Mouse (Mus musculus) left cerebral cortex, adult 2 months (tissue): Measurements from ENCODE around the gene Src. TPM values are rescaled to one million over a fixed set of nuclear protein-coding genes. Genes with fewer than 3 reads are reported as not detected.

Experiments
- DNase-seq, 2 experiments: peaks; one replicate each; pipeline ENCODE4 v3.0.0; 2021 to 2022; ENCODE audit warnings: low spot score in 2 of 2, mixed read lengths in 1 of 2; ENCODE audit errors: extremely low spot score in 1 of 2
- H3K27ac ChIP-seq: fragments of 200-600 bp; 2 replicates; pipeline ENCODE4 v1.8.1; 2022
- H3K4me3 ChIP-seq: fragments of 200-600 bp; 2 replicates; pipeline ENCODE4 v1.8.1; 2022
- CTCF ChIP-seq: fragments of 200-600 bp; IDR thresholded peaks from 2 replicates; pipeline ENCODE4 v1.8.1; 2022; ENCODE audit warnings: antibody characterized with exemption, mild to moderate bottlenecking, moderate library complexity
- intact Hi-C: fragments of 180-260 bp; cut with DNase I; formaldehyde crosslinking; loops from one replicate; pipeline ENCODE4 v1.15.1; 2025
- total RNA-seq, 2 experiments: library from RNA; stranded (reverse); gene quantifications; 2 replicates each; pipeline ENCODE4 v1.2.3; 2021

The Src gene
- total RNA-seq, 2 experiments from 2014 or later, result 133 to 134 TPM

- intact Hi-C loops, result no loop called here
- Histone ChIP-seq H3K4me3 (no peak overlapping the region), H3K27ac (no peak overlapping the region)
- no peak for TF ChIP-seq CTCF
- DNase-seq, result no peak
Measured at GRCm38 (mm10) chr2:157500364-157500763, 82.1 kb downstream of the Src start.

- H3K4me3 ChIP-seq, result no peak overlapping the region
- TF ChIP-seq CTCF, result no peak
- H3K27ac ChIP-seq, result no peak overlapping the region
- no peak for DNase-seq
- intact Hi-C loops, result no loop called here
Measured at GRCm38 (mm10) chr2:157501324-157501723, 83.1 kb downstream of the Src start.

- intact Hi-C loops, result no loop called here
- no peak for TF ChIP-seq CTCF
- peak; percentile 71 to 74 for DNase-seq
- no peak overlapping the region for H3K4me3 ChIP-seq
- no peak overlapping the region for H3K27ac ChIP-seq
Measured at GRCm38 (mm10) chr2:157506779-157507178, 88.5 kb downstream of the Src start.

GRCm38 (mm10) chr2:157509182-157509581 lies 90.9 kb downstream of the Src start:
- intact Hi-C loops, result no loop called here
- H3K27ac ChIP-seq, result no peak overlapping the region
- H3K4me3 ChIP-seq, result no peak overlapping the region
- TF ChIP-seq CTCF, result no peak
- no peak for DNase-seq

GRCm38 (mm10) chr2:157510031-157510430 lies 91.8 kb downstream of the Src start:
- intact Hi-C loops, result no loop called here
- H3K27ac ChIP-seq, result no peak overlapping the region
- no peak overlapping the region for H3K4me3 ChIP-seq
- no peak for DNase-seq
- no peak for TF ChIP-seq CTCF

- intact Hi-C loops, result no loop called here
- no peak overlapping the region for H3K4me3 ChIP-seq
- TF ChIP-seq CTCF, result no peak
- H3K27ac ChIP-seq, result no peak overlapping the region
- no peak for DNase-seq
Measured at GRCm38 (mm10) chr2:157512859-157513258, 94.6 kb downstream of the Src start.

GRCm38 (mm10) chr2:157513737-157514208 lies 95.5 kb downstream of the Src start:
- no peak overlapping the region for H3K4me3 ChIP-seq
- DNase-seq, result no peak
- intact Hi-C loops, result no loop called here
- no peak overlapping the region for H3K27ac ChIP-seq
- TF ChIP-seq CTCF, result no peak

GRCm38 (mm10) chr2:157514353-157514752 lies 96.1 kb downstream of the Src start:
- TF ChIP-seq CTCF, result no peak
- Histone ChIP-seq H3K4me3 (no peak overlapping the region), H3K27ac (no peak overlapping the region)
- DNase-seq, result no peak
- intact Hi-C loops, result no loop called here

- Histone ChIP-seq H3K27ac (no peak overlapping the region), H3K4me3 (no peak overlapping the region)
- no peak for TF ChIP-seq CTCF
- no peak for DNase-seq
- intact Hi-C loops, result no loop called here
Measured at GRCm38 (mm10) chr2:157517526-157517925, 99.3 kb downstream of the Src start.

- intact Hi-C loops, result no loop called here
- no peak for TF ChIP-seq CTCF
- DNase-seq, result no peak
- no peak overlapping the region for H3K4me3 ChIP-seq
- H3K27ac ChIP-seq, result no peak overlapping the region
Measured at GRCm38 (mm10) chr2:157518451-157518850, 100.2 kb downstream of the Src start.

GRCm38 (mm10) chr2:157519452-157519851 lies 101.2 kb downstream of the Src start:
- Histone ChIP-seq H3K4me3 (no peak overlapping the region), H3K27ac (no peak overlapping the region)
- no peak for TF ChIP-seq CTCF
- DNase-seq, result no peak
- intact Hi-C loops, result no loop called here

GRCm38 (mm10) chr2:157520496-157520895 lies 102.3 kb downstream of the Src start:
- TF ChIP-seq CTCF, result no peak
- Histone ChIP-seq H3K27ac (no peak overlapping the region), H3K4me3 (no peak overlapping the region)
- intact Hi-C loops, result no loop called here
- DNase-seq, result peak in 1 of 2 experiments; percentile 42

Other genes starting within 250 kb of the Src start
- 1 to 10 TPM; 1.6 to 2.4 TPM for gene Rbl1, start 213.9 kb upstream of the Src start, total RNA-seq
- gene Rpn2, start 139.4 kb upstream of the Src start, total RNA-seq, result 100 to 1,000 TPM; 123 to 132 TPM
- gene Mroh8, start 138.9 kb upstream of the Src start, total RNA-seq, result 1 to 10 TPM; 1.6 to 2.4 TPM
- not detected for gene Ghrh, start 70.9 kb upstream of the Src start, total RNA-seq
- gene Manbal, start 50.9 kb upstream of the Src start, total RNA-seq, result 10 to 100 TPM; 57.3 to 58.1 TPM
- gene Nnat, start 141.6 kb downstream of the Src start, total RNA-seq, result 100 to 1,000 TPM; 225 to 280 TPM
- gene Blcap, start 152.8 kb downstream of the Src start, total RNA-seq, result 100 to 1,000 TPM; 109 to 111 TPM